Mouse (Mus musculus): ENCODE measurements around the gene Msl2. TPM values are rescaled to one million over a fixed set of nuclear protein-coding genes. Genes with fewer than 3 reads are reported as not detected.
A peak's percentile ranks its signal among the peaks of the same experiment; 100 is the strongest.

The Msl2 gene
- polyA plus RNA-seq, 1 experiment from 2014 or later = 5.0 TPM

- no peaks in the 10 kb centered on the region for H3K27me3 ChIP-seq (replicated peaks; ENCODE audit: insufficient read depth, low read length)
- WGBS = under 1% methylated on average over 18 of the region's 18 CpGs
- H3K27ac ChIP-seq (ENCODE audit: low read length) = peak overlapping the region; percentile 100
- TF ChIP-seq EP300 (IDR thresholded peaks at IDR 0.05) = no peak
- no peak for TF ChIP-seq CTCF (IDR thresholded peaks at IDR 0.05)
- no peak for ATAC-seq
- H3K9ac ChIP-seq (replicated peaks; ENCODE audit: low read depth) = peak overlapping the region; percentile 97
- peak overlapping the region; percentile 98 for H3K4me3 ChIP-seq (ENCODE audit: low read depth, low read length)
- H3K36me3 ChIP-seq (ENCODE audit: insufficient read depth, low read length) = no peaks in the 10 kb centered on the region
- H3K9me3 ChIP-seq (ENCODE audit: low read length) = no peaks in the 10 kb centered on the region
- H3K4me2 ChIP-seq (replicated peaks; ENCODE audit: low read depth, low read length) = peak overlapping the region; percentile 78
- peak; percentile 64 for DNase-seq (ENCODE audit: low spot score)
- peaks cover 7% of the 10 kb centered on the region; the same call in 1 of the 2 replicates for H3K4me1 ChIP-seq (ENCODE audit: insufficient read depth, low read depth, low read length)
Observed at GRCm38 (mm10) chr9:101076095-101076875, 2.4 kb downstream of the Msl2 start.

- DNase-seq (ENCODE audit: low spot score) = no peak
- no peak; the same call in 1 of the 2 replicates for TF ChIP-seq CTCF (IDR thresholded peaks at IDR 0.05)
- TF ChIP-seq EP300 (IDR thresholded peaks at IDR 0.05) = no peak
- Histone ChIP-seq H3K36me3 (ENCODE audit: insufficient read depth, low read length) (no peaks in the 10 kb centered on the region), H3K4me3 (ENCODE audit: low read depth, low read length) (peak overlapping the region; percentile 98), H3K27ac (ENCODE audit: low read length) (no peak overlapping the region), H3K4me1 (ENCODE audit: insufficient read depth, low read depth, low read length) (peaks cover 7% of the 10 kb centered on the region; the same call in 1 of the 2 replicates), H3K4me2 (replicated peaks; ENCODE audit: low read depth, low read length) (peak overlapping the region; percentile 78), H3K9me3 (ENCODE audit: low read length) (no peaks in the 10 kb centered on the region), H3K27me3 (replicated peaks; ENCODE audit: insufficient read depth, low read length) (no peaks in the 10 kb centered on the region), H3K9ac (replicated peaks; ENCODE audit: low read depth) (0 out of 2 replicates have a peak overlapping the region, but pooled peaks have one; percentile 97)
- no peak for ATAC-seq
Observed at GRCm38 (mm10) chr9:101077486-101077885, 3.6 kb downstream of the Msl2 start.

GRCm38 (mm10) chr9:101078579-101078978, 4.7 kb downstream of the Msl2 start:
- Histone ChIP-seq H3K27ac (ENCODE audit: low read length) (peak overlapping the region; percentile 21; the same call in 1 of the 2 replicates), H3K4me3 (ENCODE audit: low read depth, low read length) (peak overlapping the region; percentile 20), H3K4me2 (replicated peaks; ENCODE audit: low read depth, low read length) (peak overlapping the region; percentile 51), H3K4me1 (ENCODE audit: insufficient read depth, low read depth, low read length) (peaks cover 7% of the 10 kb centered on the region; the same call in 1 of the 2 replicates), H3K36me3 (ENCODE audit: insufficient read depth, low read length) (no peaks in the 10 kb centered on the region), H3K27me3 (replicated peaks; ENCODE audit: insufficient read depth, low read length) (no peaks in the 10 kb centered on the region), H3K9me3 (ENCODE audit: low read length) (no peaks in the 10 kb centered on the region), H3K9ac (replicated peaks; ENCODE audit: low read depth) (no peak overlapping the region)
- no peak for DNase-seq (ENCODE audit: low spot score)
- ATAC-seq = no peak
- TF ChIP-seq EP300 (IDR thresholded peaks at IDR 0.05) (no peak), CTCF (IDR thresholded peaks at IDR 0.05) (no peak)
- WGBS = 49% methylated on average over 4 of the region's 4 CpGs

GRCm38 (mm10) chr9:101080046-101080685, 6.3 kb downstream of the Msl2 start:
- no peaks in the 10 kb centered on the region for H3K9me3 ChIP-seq (ENCODE audit: low read length)
- TF ChIP-seq CTCF (IDR thresholded peaks at IDR 0.05) (peak; percentile 51), EP300 (IDR thresholded peaks at IDR 0.05) (0 out of 2 replicates have a peak, but pooled peaks have one; percentile 23)
- H3K27ac ChIP-seq (ENCODE audit: low read length) = peak overlapping the region; percentile 38; the same call in 1 of the 2 replicates
- ATAC-seq (peak; percentile 51), DNase-seq (ENCODE audit: low spot score) (peak; percentile 70)
- H3K9ac ChIP-seq (replicated peaks; ENCODE audit: low read depth) = no peak overlapping the region
- H3K4me2 ChIP-seq (replicated peaks; ENCODE audit: low read depth, low read length) = 0 out of 2 replicates have a peak overlapping the region, but pooled peaks have one; percentile 51
- peaks cover 7% of the 10 kb centered on the region; the same call in 1 of the 2 replicates for H3K4me1 ChIP-seq (ENCODE audit: insufficient read depth, low read depth, low read length)
- no peak overlapping the region for H3K4me3 ChIP-seq (ENCODE audit: low read depth, low read length)
- H3K27me3 ChIP-seq (replicated peaks; ENCODE audit: insufficient read depth, low read length) = no peaks in the 10 kb centered on the region
- WGBS = 23% methylated on average over 3 of the region's 3 CpGs
- no peaks in the 10 kb centered on the region for H3K36me3 ChIP-seq (ENCODE audit: insufficient read depth, low read length)

GRCm38 (mm10) chr9:101083728-101084127, 9.8 kb downstream of the Msl2 start:
- H3K27ac ChIP-seq (ENCODE audit: low read length) = no peak overlapping the region
- H3K27me3 ChIP-seq (replicated peaks; ENCODE audit: insufficient read depth, low read length) = no peaks in the 10 kb centered on the region
- H3K36me3 ChIP-seq (ENCODE audit: insufficient read depth, low read length) = no peaks in the 10 kb centered on the region
- no peak overlapping the region for H3K4me2 ChIP-seq (replicated peaks; ENCODE audit: low read depth, low read length)
- TF ChIP-seq EP300 (IDR thresholded peaks at IDR 0.05) = no peak
- TF ChIP-seq CTCF (IDR thresholded peaks at IDR 0.05) = no peak
- H3K4me1 ChIP-seq (ENCODE audit: insufficient read depth, low read depth, low read length) = peaks cover under 1% of the 10 kb centered on the region; the same call in 1 of the 2 replicates
- WGBS = 78% methylated on average over 3 of the region's 3 CpGs
- no peaks in the 10 kb centered on the region for H3K9me3 ChIP-seq (ENCODE audit: low read length)
- ATAC-seq (no peak), DNase-seq (ENCODE audit: low spot score) (no peak)
- H3K4me3 ChIP-seq (ENCODE audit: low read depth, low read length) = no peak overlapping the region
- no peak overlapping the region for H3K9ac ChIP-seq (replicated peaks; ENCODE audit: low read depth)

- no peak for ATAC-seq
- Histone ChIP-seq H3K27me3 (replicated peaks; ENCODE audit: insufficient read depth, low read length) (no peaks in the 10 kb centered on the region), H3K36me3 (ENCODE audit: insufficient read depth, low read length) (no peaks in the 10 kb centered on the region), H3K4me3 (ENCODE audit: low read depth, low read length) (no peak overlapping the region), H3K9ac (replicated peaks; ENCODE audit: low read depth) (no peak overlapping the region), H3K9me3 (ENCODE audit: low read length) (no peaks in the 10 kb centered on the region), H3K4me1 (ENCODE audit: insufficient read depth, low read depth, low read length) (peaks cover 2% of the 10 kb centered on the region; the same call in 1 of the 2 replicates), H3K27ac (ENCODE audit: low read length) (no peak overlapping the region), H3K4me2 (replicated peaks; ENCODE audit: low read depth, low read length) (no peak overlapping the region)
- no peak for DNase-seq (ENCODE audit: low spot score)
- TF ChIP-seq EP300 (IDR thresholded peaks at IDR 0.05) = no peak
- TF ChIP-seq CTCF (IDR thresholded peaks at IDR 0.05) = no peak
- 97% methylated on average over 4 of the region's 4 CpGs for WGBS
Observed at GRCm38 (mm10) chr9:101095425-101095824, 21.5 kb downstream of the Msl2 start.
